Mouse (Mus musculus): ENCODE data around the gene Ano8.
A peak's percentile ranks its signal among the peaks of the same experiment; 100 is the strongest.

The Ano8 gene

DNA sequence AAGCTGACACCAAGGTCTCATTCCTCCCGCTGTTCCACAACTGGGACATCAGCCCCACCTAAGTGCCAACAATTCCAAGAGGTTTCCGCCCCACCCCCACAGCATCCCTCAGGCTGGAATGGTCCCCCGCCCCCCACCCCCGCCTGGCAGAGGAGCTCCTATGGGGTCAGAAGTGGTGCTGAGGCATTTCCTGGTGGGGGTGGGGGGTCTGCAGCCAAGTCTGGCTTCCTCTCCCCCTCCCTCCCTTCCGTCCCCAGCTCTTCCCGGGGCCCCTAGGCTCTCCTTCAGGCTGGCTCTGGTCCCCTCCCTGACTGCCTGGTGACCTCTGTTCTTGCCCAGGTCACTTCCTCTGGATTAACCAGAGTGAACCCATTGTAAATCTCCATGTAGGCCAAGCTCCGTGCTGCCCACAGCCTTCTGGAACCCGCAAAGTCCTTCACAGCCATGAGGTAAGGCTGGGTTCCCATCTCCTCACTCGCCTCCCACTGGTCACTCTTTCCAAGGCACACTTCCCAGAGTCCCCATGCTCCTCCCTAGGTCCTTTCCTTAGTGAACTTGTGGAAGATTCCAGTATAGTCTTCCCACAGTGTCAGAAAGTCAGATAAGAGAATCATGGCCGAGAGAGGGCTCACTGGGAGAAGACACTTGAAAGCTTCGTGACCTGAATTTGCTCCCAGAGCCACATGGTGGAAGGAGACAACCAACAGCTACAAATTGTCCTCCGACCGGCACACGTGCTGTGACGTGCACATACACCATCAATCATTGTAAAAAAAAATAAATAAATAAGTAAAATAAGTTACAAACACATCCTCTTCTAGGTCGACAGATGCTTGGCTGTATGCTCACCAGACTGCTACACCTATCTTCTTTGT lies 13.3 kb upstream of the Ano8 start:
- DNase-seq (ENCODE audit: low spot score in 2 of 2): no peak

DNA sequence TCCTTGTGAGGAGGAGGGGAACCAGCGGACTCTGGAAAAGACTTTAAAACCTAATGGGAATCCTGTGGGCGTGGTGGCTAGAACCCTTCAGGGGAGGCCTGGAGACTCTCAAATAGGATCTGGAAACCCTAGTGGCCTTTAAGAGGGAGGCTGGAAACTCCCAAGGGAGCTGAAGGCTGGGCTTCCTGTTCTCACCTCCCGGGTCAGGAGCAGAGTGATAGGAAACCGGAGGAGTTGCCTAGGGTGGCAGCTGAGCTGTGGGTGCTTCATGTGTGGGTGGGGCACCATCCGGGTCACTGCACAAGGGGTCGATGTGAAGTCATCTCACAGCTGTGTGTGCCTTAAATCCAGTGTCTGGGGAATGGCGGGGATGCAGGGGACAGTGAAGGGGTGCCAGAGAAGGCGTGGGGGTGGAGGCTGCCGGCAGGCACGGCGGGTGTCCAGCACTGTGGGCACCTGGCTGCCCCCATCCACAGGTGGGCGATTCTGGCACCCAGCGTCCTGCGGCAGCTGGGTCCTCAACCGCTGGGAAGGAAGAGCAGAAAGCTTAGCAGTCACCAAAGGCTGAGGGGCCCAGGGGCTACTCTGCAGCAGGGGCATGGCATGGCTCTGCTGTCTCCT lies 12.2 kb upstream of the Ano8 start:
- DNase-seq (ENCODE audit: low spot score in 2 of 2): no peak

- no peak for DNase-seq (ENCODE audit: low spot score in 2 of 2)
Measured at GRCm38 (mm10) chr8:71497077-71497645, 11.4 kb upstream of the Ano8 start.

DNA sequence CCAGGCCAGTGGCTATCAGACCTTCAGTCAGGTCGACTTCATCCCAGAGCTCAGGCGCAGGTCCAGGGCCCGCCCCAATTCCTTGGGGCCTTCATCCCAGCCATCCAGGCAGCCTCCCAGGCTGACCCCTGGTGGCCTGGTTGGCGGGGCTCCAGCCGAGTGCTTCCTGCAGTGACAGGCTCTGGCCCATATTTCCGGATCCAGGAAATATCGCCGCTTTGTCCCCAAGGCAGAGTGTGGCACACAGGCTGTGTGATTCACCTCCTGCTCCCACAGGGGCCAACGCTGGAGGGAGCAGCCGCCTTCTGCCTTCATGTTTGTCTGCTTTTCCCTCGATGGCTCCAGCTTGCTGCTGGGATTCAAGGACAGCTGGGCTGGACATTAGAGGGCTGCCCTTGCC lies 10.7 kb upstream of the Ano8 start:
- no peak for DNase-seq (ENCODE audit: low spot score in 2 of 2)

DNA sequence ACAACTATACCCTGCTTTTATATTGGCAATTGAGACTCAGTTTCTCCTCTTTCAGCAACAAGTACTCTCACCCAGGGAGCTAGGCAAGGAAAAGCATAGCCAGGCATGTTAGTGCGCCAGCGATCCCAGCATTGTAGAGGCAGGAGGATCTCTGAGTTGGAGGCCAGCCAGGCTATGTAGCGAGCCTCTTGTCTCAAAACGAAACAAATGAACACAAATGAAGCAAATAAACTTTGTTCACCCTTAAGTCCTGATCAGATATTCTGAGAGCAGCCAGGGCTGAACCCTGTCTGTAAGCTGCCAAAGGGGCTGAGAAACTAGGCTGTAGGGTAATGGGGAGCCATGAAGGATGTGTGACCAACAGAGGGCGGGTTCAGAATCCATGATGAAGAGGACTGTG lies 10.0 kb upstream of the Ano8 start:
- DNase-seq (ENCODE audit: low spot score in 2 of 2): no peak

DNA sequence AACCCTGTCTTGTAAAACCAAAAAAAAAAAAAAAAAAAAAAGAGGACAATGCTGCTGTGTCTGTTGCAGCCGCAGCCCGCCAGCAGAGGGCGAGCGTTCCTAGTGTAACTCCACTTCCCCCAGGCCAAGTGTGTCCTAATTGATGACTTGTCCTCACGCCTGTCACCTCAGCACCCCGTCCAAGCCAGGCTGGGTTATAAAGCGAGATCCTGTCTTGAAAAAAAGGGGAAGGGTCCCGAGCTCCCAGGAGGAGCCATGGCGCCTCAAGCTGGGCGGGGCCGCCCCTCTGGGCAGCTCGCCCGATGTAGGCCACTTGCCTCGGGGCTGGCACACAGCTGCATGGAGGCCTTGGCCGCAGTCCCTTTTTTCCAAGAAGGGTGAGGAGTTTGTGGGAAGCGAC lies 9.3 kb upstream of the Ano8 start:
- DNase-seq (ENCODE audit: low spot score in 2 of 2): peak in 1 of 2 experiments; percentile 81

GRCm38 (mm10) chr8:71488454-71488853 lies 2.7 kb upstream of the Ano8 start:
- DNase-seq (ENCODE audit: low spot score in 2 of 2): peak; percentile 88 to 91

DNA sequence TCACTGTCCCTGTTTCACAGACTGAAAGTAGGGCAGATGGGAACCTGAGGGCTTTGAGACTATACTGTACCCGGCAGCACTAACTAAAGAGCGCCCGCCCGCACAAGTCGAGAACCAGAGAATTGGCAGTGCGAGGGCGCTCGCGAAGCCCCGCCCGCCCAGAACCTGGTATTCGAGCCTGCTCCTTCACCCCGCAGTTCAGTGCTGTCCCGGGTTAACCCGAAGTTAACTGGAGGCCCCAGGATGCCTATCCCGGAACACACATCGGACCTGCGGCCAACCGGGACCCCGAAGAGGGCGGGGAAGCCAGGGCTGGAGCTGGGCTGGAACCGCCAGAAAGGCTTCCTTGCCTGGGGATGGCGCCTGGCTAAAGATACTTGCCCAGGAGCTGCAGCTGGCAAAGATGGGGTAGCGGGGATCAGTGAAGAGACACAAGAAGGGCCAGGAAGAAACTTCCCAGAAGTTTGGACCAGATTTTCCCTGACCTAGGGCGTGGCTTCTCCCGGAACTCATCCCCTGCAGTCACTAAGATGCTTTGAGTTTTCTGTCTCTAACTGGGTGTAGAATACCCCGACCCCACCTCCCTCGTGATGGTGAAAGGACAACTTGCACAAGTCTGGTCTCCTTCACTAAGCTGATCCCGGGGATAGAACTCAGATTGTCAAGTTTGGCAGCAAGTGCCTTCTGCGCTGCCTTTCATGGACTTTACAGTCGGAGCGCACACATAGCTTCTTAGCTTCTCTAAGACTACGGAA lies 2.1 kb upstream of the Ano8 start, which contains the start of gene Gtpbp3:
TSS of gene Gtpbp3 (plus strand) at position 413 of the 755 bp plus-strand sequence.
- peak in 1 of 2 experiments; percentile 72 for DNase-seq (ENCODE audit: low spot score in 2 of 2)

DNA sequence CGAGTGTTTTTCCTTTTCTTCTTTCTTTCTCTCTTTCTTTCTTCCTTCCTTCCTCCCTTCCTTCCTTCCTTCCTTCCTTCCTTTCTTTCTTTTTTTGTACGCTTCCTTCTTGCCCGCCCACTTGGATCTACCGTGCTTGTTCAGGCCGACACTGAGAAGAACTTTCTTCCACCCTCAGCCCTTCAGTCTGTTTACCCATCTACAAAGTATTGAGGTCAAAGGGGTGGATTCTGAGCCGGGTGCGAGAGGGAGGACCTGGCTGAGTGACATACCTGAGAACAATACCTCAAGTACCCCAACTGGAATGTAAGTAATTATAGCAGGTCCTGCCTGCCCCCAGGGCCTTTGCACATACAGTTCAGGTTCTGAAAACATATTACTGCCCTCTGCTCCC lies 370 bp upstream of the Ano8 start:
- DNase-seq (ENCODE audit: low spot score in 2 of 2): no peak

- DNase-seq (ENCODE audit: low spot score in 2 of 2): no peak
Measured at GRCm38 (mm10) chr8:71484736-71485135, 1.0 kb downstream of the Ano8 start.

DNA sequence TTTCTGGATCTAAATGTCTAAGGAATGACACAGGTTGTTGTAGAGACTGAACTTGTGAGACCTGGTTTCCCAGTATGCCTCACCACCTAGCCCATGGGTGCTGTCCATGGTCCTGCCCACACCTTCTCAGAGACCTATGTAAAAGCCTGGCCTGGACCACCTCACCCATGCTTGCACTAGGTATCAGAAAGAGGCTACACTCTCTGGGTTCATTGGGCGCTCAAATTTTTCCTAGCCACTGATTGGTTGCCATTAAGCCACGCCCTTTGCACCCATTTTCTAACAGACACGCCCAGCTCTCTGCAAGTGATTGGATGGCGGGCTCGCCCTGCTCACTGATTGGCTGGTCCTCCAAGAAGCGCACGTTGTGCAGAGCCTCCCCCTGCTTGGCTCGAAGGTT lies 1.8 kb downstream of the Ano8 start:
- no peak for DNase-seq (ENCODE audit: low spot score in 2 of 2)

DNA sequence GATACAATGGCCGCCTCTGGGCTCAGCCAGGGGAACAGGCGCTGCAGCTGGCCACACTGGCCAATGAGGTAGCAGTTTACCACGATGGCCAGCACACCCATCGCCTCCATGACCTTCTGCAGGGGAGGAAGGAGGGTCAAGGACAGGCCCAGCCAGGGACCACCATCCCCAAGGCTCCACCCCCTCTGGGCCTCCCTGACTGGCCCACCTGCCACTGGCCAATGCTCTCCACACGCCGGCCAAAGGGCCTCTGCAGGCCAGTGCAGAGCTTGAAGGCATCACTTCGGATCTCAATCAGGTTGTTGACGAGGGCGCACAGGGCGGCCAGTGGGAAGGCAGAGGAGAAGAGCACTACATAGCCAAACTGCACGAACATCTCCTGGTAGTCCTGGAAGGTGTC lies 6.8 kb downstream of the Ano8 start:
- no peak for DNase-seq (ENCODE audit: low spot score in 2 of 2)

DNA sequence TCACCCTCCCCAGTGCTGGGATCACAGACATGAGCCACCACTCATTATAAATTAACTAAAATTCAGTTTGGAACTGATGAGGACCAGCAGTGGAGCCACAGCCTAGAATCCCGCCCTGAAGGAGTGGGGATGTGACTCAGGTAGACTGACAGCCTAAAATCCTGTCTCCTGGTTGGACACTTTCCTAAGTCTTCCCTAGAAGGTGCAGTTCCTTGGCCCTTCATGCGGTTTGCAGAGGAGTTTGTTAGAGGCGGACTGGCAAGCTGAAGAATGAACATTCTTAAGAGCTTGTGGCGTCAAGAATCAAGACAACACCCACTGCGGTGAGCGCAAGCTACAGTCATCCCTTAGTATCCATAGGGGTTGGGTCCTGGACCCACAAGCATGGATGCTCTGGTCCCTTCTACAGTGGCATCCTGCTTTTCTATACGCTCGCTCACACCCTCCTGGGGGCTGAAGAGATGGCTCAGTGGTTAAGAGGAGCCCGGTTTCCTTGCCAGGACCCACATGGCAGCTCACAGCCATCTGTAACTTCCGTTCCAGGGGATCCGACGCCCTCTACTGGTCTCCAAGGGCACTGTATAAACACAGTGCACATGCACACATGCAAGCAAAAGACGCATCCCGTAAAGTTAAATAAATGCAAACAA lies 8.4 kb downstream of the Ano8 start:
- no peak for DNase-seq (ENCODE audit: low spot score in 2 of 2)

DNA sequence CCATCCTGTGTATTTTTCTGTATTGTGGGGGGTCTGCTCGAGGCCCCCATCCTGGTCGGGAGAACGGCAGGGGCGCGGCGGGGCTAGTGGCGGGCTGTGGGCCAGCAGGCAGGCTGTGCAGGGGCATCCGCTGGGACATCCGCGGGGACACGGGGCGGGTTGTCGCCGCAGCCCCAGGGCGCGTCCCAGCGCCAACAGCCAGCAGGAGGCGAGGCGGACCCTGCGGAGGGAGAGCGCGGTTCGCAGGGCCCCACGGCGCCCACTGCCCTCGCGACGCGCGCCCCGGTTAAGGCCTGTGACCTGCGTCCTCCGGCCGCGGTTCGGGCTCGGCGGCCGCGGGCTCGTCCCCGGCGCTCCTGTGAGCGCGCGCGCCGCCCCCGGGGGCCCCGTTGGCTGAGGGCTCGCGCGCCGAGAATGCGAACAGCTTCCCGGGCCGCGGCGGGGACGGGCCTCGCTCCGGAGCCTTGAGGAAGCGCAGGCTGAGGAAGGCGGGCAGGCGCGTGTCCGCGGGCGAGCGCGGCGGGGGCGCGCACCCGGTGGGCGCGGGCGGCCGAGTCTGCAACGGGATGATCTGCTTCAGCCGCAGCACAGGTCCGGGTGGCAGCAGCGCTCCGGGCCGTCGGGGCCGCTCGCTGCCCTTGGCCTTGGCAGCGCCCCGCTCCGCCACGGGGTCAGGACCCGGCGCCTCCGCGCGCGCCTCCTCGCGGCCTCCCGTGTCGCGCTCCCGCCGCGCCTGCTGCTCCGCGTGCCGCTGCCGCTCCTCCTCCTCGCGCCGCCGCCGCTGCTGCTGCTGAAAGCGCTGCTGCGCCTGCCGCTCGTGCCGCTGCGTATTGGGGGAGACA lies 9.4 kb downstream of the Ano8 start:
- peak in 1 of 2 experiments; percentile 75 for DNase-seq (ENCODE audit: low spot score in 2 of 2)

DNA sequence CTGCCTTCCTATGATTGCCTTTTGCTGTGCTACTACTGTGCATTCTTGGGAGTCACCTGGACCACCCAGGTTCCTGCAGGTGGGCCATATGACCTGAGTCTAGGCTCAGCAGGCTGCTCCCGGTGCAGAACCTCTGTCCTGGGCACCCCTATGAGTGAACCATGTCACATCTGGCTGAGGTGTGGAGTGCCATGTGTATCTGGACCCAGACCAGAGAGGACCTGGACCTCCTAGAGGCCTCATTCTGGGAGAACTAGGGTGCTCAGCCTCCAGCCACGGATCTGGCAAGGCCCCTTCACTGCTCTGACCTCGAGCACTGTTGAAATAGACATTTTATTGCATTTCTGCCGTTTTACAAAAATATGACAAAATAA lies 10.1 kb downstream of the Ano8 start:
- no peak for DNase-seq (ENCODE audit: low spot score in 2 of 2)

DNA sequence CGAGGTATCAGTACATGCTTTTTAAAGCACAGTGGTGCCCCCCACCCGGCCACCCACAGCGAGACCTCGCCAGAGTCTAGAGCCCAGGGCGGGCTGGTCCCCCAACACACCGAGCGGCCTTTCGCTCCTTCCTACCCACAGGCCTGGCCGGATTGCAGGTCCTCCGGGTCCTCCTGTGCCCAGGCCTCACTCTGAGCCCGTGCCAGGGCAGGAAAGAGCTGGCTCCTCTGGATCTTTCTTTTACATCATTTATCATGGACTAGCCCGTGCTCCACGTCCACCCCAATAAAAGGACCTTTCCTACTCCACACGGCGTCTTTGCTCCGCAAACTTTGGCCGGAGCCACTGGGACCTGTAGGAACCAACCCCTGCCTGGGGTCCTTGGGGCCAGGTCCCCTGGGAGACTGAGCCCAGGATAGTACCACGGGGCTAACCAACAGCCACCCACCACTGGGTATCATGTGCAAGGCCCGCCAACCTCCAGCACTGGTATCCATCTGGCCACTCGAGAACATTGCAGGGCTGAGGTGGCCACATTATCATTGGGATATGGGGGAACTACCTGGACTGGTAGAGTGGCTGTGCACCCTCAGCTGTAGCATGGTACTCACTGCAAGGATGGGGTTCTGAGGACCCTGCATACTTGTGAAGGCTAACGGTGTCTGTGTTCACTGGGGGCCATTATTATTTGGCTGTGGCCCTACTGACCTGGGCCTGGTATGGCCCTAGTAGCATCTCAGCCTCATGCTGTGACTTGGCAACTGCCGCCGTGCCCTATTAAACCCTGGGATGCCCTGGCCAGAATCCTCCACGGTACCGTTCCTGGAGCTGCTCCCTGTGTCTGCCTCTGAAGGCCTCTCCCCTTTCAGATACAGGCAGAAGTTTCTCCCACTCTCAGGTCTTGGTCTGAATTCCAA lies 10.7 kb downstream of the Ano8 start:
- DNase-seq (ENCODE audit: low spot score in 2 of 2): no peak

- no peak for DNase-seq (ENCODE audit: low spot score in 2 of 2)
Measured at GRCm38 (mm10) chr8:71474344-71474743, 11.4 kb downstream of the Ano8 start.

DNA sequence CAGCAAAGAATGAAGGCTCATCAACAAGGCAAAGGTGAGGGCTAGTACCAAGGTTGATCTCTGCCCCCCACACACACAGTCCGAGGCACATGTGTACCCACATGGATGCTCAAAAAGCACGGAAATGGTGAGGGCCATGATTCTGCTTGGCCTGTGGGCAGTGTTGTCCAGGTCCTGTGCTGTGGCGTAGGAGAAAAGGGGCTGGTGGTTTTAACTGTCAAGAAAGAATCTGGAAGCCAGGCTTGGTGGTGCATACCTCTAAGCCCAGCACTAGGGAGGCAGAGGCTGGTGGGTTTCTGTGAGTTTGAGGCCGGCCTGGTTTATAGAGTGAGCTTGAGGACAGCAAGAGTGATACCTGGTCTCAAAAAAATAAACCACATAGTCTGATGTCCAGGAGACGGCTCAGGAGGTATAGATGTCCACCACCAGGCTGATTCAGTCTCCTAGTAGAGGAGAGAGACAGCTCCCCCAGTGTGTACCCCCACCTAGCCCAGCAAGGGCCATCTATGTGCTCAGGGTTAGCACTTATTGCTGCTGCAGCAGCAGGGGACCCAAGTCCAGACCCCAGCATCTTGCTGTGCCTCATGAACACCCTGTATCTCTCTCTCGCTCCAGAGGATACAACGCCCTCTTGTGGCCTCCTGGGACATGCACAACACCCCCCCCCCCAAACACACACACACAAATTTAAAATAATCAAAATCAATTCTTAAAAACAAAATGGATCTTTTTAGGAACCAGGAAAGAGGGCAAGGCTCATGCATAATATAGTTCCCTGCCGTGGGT lies 13.0 kb downstream of the Ano8 start:
- DNase-seq (ENCODE audit: low spot score in 2 of 2): no peak

- no peak for DNase-seq (ENCODE audit: low spot score in 2 of 2)
Measured at GRCm38 (mm10) chr8:71471861-71472260, 13.9 kb downstream of the Ano8 start.
